Mouse (Mus musculus): Measurements from ENCODE around the gene Krt28.

- no peak for TF ChIP-seq GATA1 (IDR thresholded peaks at IDR 0.05; ENCODE audit: low read length)
- TF ChIP-seq TAL1 (IDR thresholded peaks at IDR 0.05; ENCODE audit: low read length) = no peak
Observed at GRCm38 (mm10) chr11:99369853-99370451, 4.8 kb downstream of the Krt28 start.

Data from erythroblast, embryonic 14.5 days (primary cell).